Mouse (Mus musculus) ES-E14 (cell line): ENCODE measurements around the gene Spesp1.

ENCODE experiments used
- CHD2 ChIP-seq: IDR thresholded peaks from 2 replicates; pipeline ENCODE4 v1.6.1; 2014; ENCODE audit warnings: mild to moderate bottlenecking, low read depth, low read length, inconsistent platforms
- HCFC1 ChIP-seq: IDR thresholded peaks from 2 replicates; pipeline ENCODE4 v1.6.1; 2012; ENCODE audit warnings: low read length, inconsistent platforms, borderline replicate concordance; ENCODE audit not compliant: insufficient read depth
- MAFK ChIP-seq: IDR thresholded peaks from 2 replicates; pipeline ENCODE4 v1.6.1; 2014; ENCODE audit warnings: mild to moderate bottlenecking, low read depth, low read length, inconsistent platforms; ENCODE audit not compliant: insufficient read depth
- ZC3H11A ChIP-seq: IDR thresholded peaks from 2 replicates; pipeline ENCODE4 v1.6.1; 2012; ENCODE audit warnings: low read depth, mild to moderate bottlenecking, inconsistent platforms, low read length, borderline replicate concordance

- TF ChIP-seq ZC3H11A: no peak
- no peak for TF ChIP-seq CHD2
- TF ChIP-seq HCFC1: no peak
- TF ChIP-seq MAFK: no peak
Observed at GRCm38 (mm10) chr9:62232649-62233048, 49.4 kb downstream of the Spesp1 start.
